Mouse (Mus musculus) neural tube, embryonic 10.5 days (tissue): ENCODE results near the gene Crk.

ENCODE experiments used
- DNase-seq: peaks from one replicate; pipeline ENCODE4 v3.0.0-alpha.2; 2017; ENCODE audit warnings: low spot score; ENCODE audit errors: extremely low spot score

Gene Crk

DNA sequence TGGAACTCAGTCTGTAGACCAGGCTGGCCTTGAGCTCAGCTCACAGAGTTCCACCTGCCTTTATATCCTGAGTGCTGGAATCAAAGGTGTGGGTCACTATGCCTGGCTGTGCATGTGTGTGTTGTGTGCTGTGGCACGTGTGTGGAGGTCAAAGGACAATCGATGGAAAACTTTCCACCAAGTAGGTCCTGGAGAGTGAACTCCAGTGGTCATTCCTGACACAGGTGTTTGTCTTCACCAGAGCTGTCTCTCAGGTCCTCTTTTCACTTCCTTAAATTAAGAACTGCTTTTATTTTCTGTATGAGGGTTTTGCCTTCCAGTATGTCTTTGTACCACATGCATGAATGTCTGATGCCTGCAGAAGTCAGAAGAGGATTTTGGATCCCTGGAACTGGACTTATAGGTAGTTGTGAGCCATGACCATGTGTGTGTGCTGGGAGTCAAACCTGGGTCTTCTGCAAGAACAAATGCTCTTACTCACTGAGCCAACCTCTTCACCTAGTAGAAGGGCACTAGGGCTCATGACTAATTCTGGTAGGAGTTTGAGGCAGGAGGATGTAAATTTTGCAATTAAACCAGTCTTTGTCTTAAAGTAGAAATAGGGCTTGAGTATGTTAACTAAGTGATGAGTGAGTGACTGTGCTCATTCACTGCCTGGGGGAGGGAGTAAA is 58.9 kb downstream of the Crk start:
- DNase-seq, result no peak

DNA sequence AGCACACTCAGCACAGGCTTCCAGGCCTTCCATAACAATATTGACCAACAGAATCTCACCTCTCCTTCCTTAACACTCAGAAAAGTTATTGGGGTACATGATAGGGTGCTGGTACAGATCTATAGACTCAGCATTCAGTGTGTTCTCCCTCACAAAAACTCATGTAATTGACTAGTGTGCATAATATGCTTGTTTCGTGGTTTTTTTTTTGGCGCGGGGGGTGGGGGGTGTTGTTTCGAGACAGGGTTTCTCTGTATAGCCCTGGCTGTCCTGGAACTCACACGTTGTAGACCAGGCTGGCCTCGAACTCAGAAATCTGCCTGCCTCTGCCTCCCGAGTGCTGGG is 59.4 kb downstream of the Crk start:
- DNase-seq, result no peak

DNA sequence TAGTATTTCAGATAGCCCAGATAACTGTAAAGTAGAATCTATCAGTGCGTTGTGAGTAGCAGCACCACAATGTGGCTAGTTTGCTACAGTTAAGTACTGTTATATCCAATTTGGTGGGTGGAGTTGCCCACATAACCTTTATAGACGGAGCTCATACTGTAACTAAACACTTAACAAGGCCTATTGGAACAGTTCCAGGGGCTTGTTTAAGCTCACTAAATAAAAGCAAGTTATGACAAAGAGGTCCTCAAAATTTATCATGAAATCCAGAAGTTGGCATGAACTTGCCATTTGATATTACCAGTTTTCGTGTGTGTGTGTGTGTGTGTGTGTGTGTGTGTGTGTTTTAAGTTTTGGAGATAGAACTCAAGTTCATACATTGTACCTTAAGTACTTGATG is 61.1 kb downstream of the Crk start:
- DNase-seq, result no peak

DNA sequence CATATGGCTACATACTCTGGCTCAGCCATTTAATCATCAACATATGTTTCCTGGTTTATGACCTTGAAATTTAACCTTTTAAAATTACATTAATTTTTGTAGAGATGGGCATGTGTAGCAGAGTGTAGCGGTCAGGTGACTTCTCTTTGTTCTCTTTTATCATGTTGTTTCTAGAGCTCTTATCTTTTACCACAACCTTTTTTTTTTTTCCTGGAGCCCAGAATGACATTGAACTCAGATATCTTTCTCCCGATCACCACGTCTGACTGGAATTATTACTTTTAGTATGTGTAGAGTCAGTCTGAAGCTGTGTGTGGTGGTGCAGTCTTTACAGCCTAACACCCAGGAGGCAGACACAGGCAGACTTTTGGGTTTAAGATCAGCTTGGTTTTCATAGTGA is 62.6 kb downstream of the Crk start:
- no peak for DNase-seq

DNA sequence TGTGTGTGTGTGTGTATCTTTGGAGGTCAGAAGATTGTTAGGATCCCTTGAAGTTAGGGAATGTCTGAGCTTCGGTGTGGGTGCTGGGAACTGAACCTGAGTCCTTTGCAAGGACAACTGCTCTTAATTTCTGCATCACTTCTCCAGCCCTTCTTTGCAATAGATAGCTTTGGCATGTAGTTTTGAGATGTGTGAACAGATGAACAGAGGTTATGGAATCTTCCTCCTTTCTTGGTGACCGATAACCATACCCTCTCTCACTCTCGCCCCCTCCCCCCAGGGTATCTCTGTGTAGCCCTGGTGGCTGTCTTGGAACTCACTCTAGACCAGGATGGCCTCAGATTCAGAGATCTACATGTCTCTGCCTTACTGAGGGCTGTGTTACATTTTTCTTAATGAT is 65.7 kb downstream of the Crk start:
- DNase-seq, result no peak

DNA sequence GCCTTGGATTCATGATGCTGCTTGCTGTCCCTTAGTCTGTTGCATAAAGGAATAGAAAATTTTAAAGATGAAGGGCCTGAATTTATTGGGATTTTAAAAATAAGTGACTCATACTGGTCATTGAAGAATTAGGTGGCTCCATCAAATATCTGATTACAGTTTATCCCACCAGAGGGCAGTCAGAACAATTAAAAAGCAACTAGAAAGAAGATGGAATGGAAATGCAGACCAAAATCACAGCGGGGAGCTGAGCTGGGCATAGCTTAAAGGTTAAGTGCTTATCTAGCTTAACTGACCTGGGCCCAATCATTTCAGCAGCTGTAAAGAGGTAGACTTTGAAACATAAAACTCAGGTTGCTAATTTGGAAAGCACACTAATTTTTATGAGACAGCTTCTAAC is 71.5 kb downstream of the Crk start:
- no peak for DNase-seq

DNA sequence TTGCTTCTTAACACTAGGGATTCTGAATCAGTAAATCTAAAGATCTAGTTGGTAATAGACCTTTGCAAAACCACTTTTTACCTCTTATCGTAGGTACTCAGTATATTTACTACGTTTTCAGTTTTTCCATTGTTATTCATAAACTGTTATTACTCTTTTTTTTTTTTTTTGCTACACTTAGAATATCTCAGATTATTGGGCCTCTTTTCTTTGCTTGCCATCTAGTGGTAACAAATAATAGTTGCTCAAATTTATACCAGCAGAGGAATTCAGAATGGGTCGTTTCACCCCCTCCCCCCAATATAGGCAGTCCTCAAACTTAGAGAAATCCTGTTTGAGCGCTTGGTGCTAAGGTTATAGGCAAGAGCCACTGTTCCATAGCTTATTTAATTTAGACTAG is 72.0 kb downstream of the Crk start:
- DNase-seq, result no peak
